Mouse (Mus musculus) myocyte (in vitro differentiated cells): ENCODE measurements around the gene Afg1l. TPM values are rescaled to one million over a fixed set of nuclear protein-coding genes. Genes with fewer than 3 reads are reported as not detected.

Experiments
- H3K27me3 ChIP-seq: one replicate; pipeline ENCODE4 v1.6.1; 2011; ENCODE audit not compliant: control insufficient read depth, insufficient read depth, insufficient read length
- H3K36me3 ChIP-seq: one replicate; pipeline ENCODE4 v1.6.1; 2011; ENCODE audit not compliant: control insufficient read depth, insufficient read depth
- H3K4me2 ChIP-seq: one replicate; pipeline ENCODE4 v1.6.1; 2011; ENCODE audit warnings: low read depth, control low read depth
- H3K4me3 ChIP-seq: one replicate; pipeline ENCODE4 v1.5.1; 2011; ENCODE audit warnings: mild to moderate bottlenecking, control low read depth, moderate library complexity
- H3K79me2 ChIP-seq: one replicate; pipeline ENCODE4 v1.6.1; 2011; ENCODE audit not compliant: control insufficient read depth, insufficient read depth
- H3ac ChIP-seq: one replicate; pipeline ENCODE4 v1.6.1; 2011; ENCODE audit not compliant: control insufficient read depth, insufficient read length
- CEBPB ChIP-seq: IDR thresholded peaks from 2 replicates; pipeline ENCODE4 v1.6.1; 2011; ENCODE audit warnings: mild to moderate bottlenecking, moderate library complexity; ENCODE audit not compliant: poor library complexity, insufficient read depth, severe bottlenecking
- E2F4 ChIP-seq: IDR thresholded peaks from one replicate; pipeline ENCODE4 v1.6.1; 2011; ENCODE audit warnings: mild to moderate bottlenecking, control low read depth, moderate library complexity; ENCODE audit not compliant: insufficient read depth
- MAX ChIP-seq: IDR thresholded peaks from one replicate; pipeline ENCODE4 v1.6.1; 2011; ENCODE audit warnings: low read depth, mild to moderate bottlenecking, control low read depth
- MYOD1 ChIP-seq, 3 experiments: IDR thresholded peaks; one replicate each; pipeline ENCODE4 v1.6.1; 2011; ENCODE audit warnings: control low read depth in 2 of 3, low read depth in 2 of 3, mild to moderate bottlenecking in 2 of 3, moderate library complexity in 1 of 3; ENCODE audit not compliant: insufficient read length in 2 of 3, control insufficient read depth in 1 of 3
- MYOG ChIP-seq, 3 experiments: IDR thresholded peaks; one replicate each; pipeline ENCODE4 v1.6.1; 2011; ENCODE audit warnings: control low read depth in 2 of 3, low read depth in 2 of 3, mild to moderate bottlenecking in 2 of 3; ENCODE audit not compliant: insufficient read length in 2 of 3, control insufficient read depth in 1 of 3, insufficient read depth in 1 of 3
- POLR2A ChIP-seq: IDR thresholded peaks from one replicate; pipeline ENCODE4 v1.6.1; 2011; ENCODE audit warnings: low read depth, mild to moderate bottlenecking, control low read depth, moderate library complexity; ENCODE audit not compliant: insufficient read length
- POLR2AphosphoS2 ChIP-seq: IDR thresholded peaks from one replicate; pipeline ENCODE4 v1.6.1; 2011; ENCODE audit warnings: low read depth, control low read depth; ENCODE audit not compliant: insufficient read length
- REST ChIP-seq: IDR thresholded peaks from one replicate; pipeline ENCODE4 v1.6.1; 2011; ENCODE audit warnings: mild to moderate bottlenecking, control low read depth, moderate library complexity; ENCODE audit not compliant: insufficient read depth, insufficient read length
- SRF ChIP-seq: IDR thresholded peaks from one replicate; pipeline ENCODE4 v1.6.1; 2011; ENCODE audit warnings: low read depth; ENCODE audit not compliant: control insufficient read depth, insufficient read length
- TCF12 ChIP-seq: IDR thresholded peaks from one replicate; pipeline ENCODE4 v1.6.1; 2011; ENCODE audit warnings: mild to moderate bottlenecking, control low read depth; ENCODE audit not compliant: poor library complexity, insufficient read depth, severe bottlenecking
- TCF3 ChIP-seq: IDR thresholded peaks from one replicate; pipeline ENCODE4 v1.6.1; 2011; ENCODE audit warnings: low read depth, control low read depth; ENCODE audit not compliant: insufficient read length
- USF1 ChIP-seq: IDR thresholded peaks from one replicate; pipeline ENCODE4 v1.6.1; 2011; ENCODE audit warnings: low read depth, mild to moderate bottlenecking, control low read depth, moderate library complexity
- polyA plus RNA-seq: library from polyadenylated mRNA; unstranded; fragments of >200 nt; fragmentation: generic; extraction: Trizol; gene quantifications from one replicate; pipeline ENCODE4 v1.2.1, GENCODE M21; 2012; ENCODE audit warnings: missing spikeins

Gene Afg1l
- polyA plus RNA-seq, 1 experiment, result 6.5 TPM

- Histone ChIP-seq H3K4me2 (no peak overlapping the region), H3K36me3 (no peaks in the 10 kb centered on the region), H3K79me2 (peaks cover 95% of the 10 kb centered on the region), H3K27me3 (no peaks in the 10 kb centered on the region), H3K4me3 (no peak overlapping the region), H3ac (no peak overlapping the region)
- TF ChIP-seq TCF12 (no peak), CEBPB (no peak), MYOG (IDR thresholded peaks at IDR 0.05; ENCODE audit: control insufficient read depth in 1 of 3, insufficient read depth in 1 of 3, insufficient read length in 2 of 3, low read depth in 2 of 3) (no peak), SRF (no peak), REST (no peak), TCF3 (no peak), E2F4 (no peak), MAX (no peak), POLR2A (no peak), MYOD1 (IDR thresholded peaks at IDR 0.05; ENCODE audit: control insufficient read depth in 1 of 3, insufficient read length in 2 of 3, low read depth in 2 of 3) (no peak), POLR2AphosphoS2 (no peak), USF1 (no peak)
Observed at GRCm38 (mm10) chr10:42518363-42518762, 40.0 kb upstream of the Afg1l start.

DNA sequence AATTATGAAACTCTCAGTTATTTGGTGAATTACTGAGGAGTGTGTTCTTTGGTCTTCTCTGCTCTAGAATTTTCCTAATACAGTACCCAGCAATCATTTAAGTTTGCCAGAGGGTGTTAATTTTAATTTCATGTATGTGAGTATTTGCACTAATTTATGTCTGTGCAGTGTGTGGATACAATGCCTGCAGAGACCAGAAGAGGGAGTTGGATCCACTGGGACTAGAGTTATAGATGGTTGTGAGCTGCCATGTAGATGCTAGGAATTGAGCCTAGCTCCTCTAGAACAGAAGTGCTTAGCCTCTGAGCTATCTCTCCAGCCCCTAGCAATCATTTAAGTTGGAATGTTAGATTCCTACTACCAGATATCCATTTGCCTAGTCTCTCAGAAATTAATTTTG lies 35.8 kb upstream of the Afg1l start:
- TF ChIP-seq MYOG (IDR thresholded peaks at IDR 0.05; ENCODE audit: control insufficient read depth in 1 of 3, insufficient read depth in 1 of 3, insufficient read length in 2 of 3, low read depth in 2 of 3), result no peak
- TF ChIP-seq POLR2A, result no peak
- TF ChIP-seq USF1, result no peak
- no peak for TF ChIP-seq MAX
- no peak for TF ChIP-seq TCF12
- TF ChIP-seq TCF3, result no peak
- TF ChIP-seq MYOD1 (IDR thresholded peaks at IDR 0.05; ENCODE audit: control insufficient read depth in 1 of 3, insufficient read length in 2 of 3, low read depth in 2 of 3), result no peak
- TF ChIP-seq POLR2AphosphoS2, result no peak
- no peak for TF ChIP-seq SRF
- TF ChIP-seq REST, result no peak
- no peak for TF ChIP-seq CEBPB
- Histone ChIP-seq H3K4me2 (no peak overlapping the region), H3ac (no peak overlapping the region), H3K79me2 (peaks cover 98% of the 10 kb centered on the region), H3K36me3 (peaks cover 5% of the 10 kb centered on the region), H3K4me3 (no peak overlapping the region), H3K27me3 (no peaks in the 10 kb centered on the region)

GRCm38 (mm10) chr10:42511184-42512135 lies 33.1 kb upstream of the Afg1l start:
- Histone ChIP-seq H3K4me3 (no peak overlapping the region), H3K79me2 (peaks cover 98% of the 10 kb centered on the region), H3ac (no peak overlapping the region), H3K27me3 (no peaks in the 10 kb centered on the region), H3K4me2 (no peak overlapping the region), H3K36me3 (peaks cover 5% of the 10 kb centered on the region)
- no peak for TF ChIP-seq REST
- TF ChIP-seq MYOG (IDR thresholded peaks at IDR 0.05; ENCODE audit: control insufficient read depth in 1 of 3, insufficient read depth in 1 of 3, insufficient read length in 2 of 3, low read depth in 2 of 3), result no peak
- no peak for TF ChIP-seq POLR2AphosphoS2

GRCm38 (mm10) chr10:42510141-42510540 lies 31.8 kb upstream of the Afg1l start:
- Histone ChIP-seq H3K4me2 (no peak overlapping the region), H3ac (no peak overlapping the region), H3K4me3 (no peak overlapping the region), H3K36me3 (peaks cover 5% of the 10 kb centered on the region), H3K27me3 (no peaks in the 10 kb centered on the region), H3K79me2 (peaks cover 98% of the 10 kb centered on the region)
- TF ChIP-seq CEBPB (no peak), POLR2AphosphoS2 (no peak), REST (no peak), TCF3 (no peak), MYOD1 (IDR thresholded peaks at IDR 0.05; ENCODE audit: control insufficient read depth in 1 of 3, insufficient read length in 2 of 3, low read depth in 2 of 3) (no peak), MYOG (IDR thresholded peaks at IDR 0.05; ENCODE audit: control insufficient read depth in 1 of 3, insufficient read depth in 1 of 3, insufficient read length in 2 of 3, low read depth in 2 of 3) (no peak), TCF12 (no peak), MAX (no peak), USF1 (no peak), E2F4 (no peak), SRF (no peak)
